ENCODE assay signal across 3 mouse cellular contexts in the genomic region with DNA sequence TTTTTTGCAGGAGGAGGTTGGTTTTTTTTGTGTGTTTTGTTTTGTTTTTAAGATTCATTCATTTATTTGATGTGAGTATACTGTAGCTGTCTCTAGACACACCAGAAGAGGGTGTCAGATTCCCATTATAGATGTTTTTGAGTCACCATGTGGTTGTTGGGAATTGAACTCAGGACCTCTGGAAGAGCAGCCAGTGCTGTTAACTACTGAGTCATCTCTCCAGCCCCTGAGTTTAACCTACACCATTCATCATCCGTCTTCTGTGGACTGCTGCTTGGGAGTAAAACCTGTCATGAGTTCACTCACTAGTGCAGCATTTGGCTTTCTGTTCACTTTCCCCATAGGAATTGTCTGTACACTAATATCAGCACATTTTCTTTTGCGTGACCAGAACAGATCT. TPM values are rescaled to one million over a fixed set of nuclear protein-coding genes. Genes with fewer than 3 reads are reported as not detected.
"Had no signal": no experiment of that assay in that cellular context is flagged by ENCODE, and none has a peak within 500 bp of the region (broad histone marks: within the 10 kb centered on the region; RNA-seq: fewer than 3 reads in every experiment).

No protein-coding gene starts in this region.

RNA-seq across cellular contexts. Expression of a gene that starts 36.1 kb away (rescaled TPM):
- total RNA-seq: megakaryocyte progenitor cell, adult 5-6 weeks; megakaryocyte-erythroid progenitor cell, adult 5-6 weeks; monocyte, adult 5-6 weeks had no signal

RNA-seq across cellular contexts. Expression of a gene that starts 37.2 kb away (rescaled TPM):
- total RNA-seq: megakaryocyte-erythroid progenitor cell, adult 5-6 weeks had no signal
